Mouse (Mus musculus) embryo, embryonic 10.5 days (tissue): ENCODE results near the gene Cap2.
A peak's percentile ranks its signal among the peaks of the same experiment; 100 is the strongest.

Experiments used
- DNase-seq: peaks from one replicate; pipeline ENCODE4 v3.0.0-alpha.2; 2015; ENCODE audit warnings: low spot score

The Cap2 gene

GRCm38 (mm10) chr13:46632796-46633195 is 131.1 kb downstream of the Cap2 start:
- no peak for DNase-seq

- DNase-seq: peak; percentile 79
Measured at GRCm38 (mm10) chr13:46633320-46634132, 131.9 kb downstream of the Cap2 start.

GRCm38 (mm10) chr13:46634133-46634488 is 132.5 kb downstream of the Cap2 start:
- peak; percentile 58 for DNase-seq

- DNase-seq: no peak
Measured at GRCm38 (mm10) chr13:46640608-46641468, 139.2 kb downstream of the Cap2 start.

GRCm38 (mm10) chr13:46642318-46642717 is 140.7 kb downstream of the Cap2 start:
- no peak for DNase-seq

GRCm38 (mm10) chr13:46644175-46644574 is 142.5 kb downstream of the Cap2 start:
- no peak for DNase-seq

- no peak for DNase-seq
Measured at GRCm38 (mm10) chr13:46645476-46645875, 143.8 kb downstream of the Cap2 start.

- DNase-seq: no peak
Measured at GRCm38 (mm10) chr13:46651853-46652252, 150.2 kb downstream of the Cap2 start.

GRCm38 (mm10) chr13:46652671-46653070 is 151.0 kb downstream of the Cap2 start:
- DNase-seq: no peak

- no peak for DNase-seq
Measured at GRCm38 (mm10) chr13:46653671-46654070, 152.0 kb downstream of the Cap2 start.

GRCm38 (mm10) chr13:46654566-46654965 is 152.9 kb downstream of the Cap2 start:
- no peak for DNase-seq

GRCm38 (mm10) chr13:46659211-46659610 is 157.6 kb downstream of the Cap2 start:
- no peak for DNase-seq

GRCm38 (mm10) chr13:46663461-46663964 is 161.9 kb downstream of the Cap2 start:
- peak; percentile 73 for DNase-seq

GRCm38 (mm10) chr13:46669048-46669619 is 167.5 kb downstream of the Cap2 start, which contains the start of gene Fam8a1:
Gene Fam8a1 (plus strand): TSS chr13:46669522.
- DNase-seq: peak; percentile 92

- peak; percentile 21 for DNase-seq
Measured at GRCm38 (mm10) chr13:46669620-46670271, 168.1 kb downstream of the Cap2 start.

GRCm38 (mm10) chr13:46670514-46670913 is 168.9 kb downstream of the Cap2 start:
- no peak for DNase-seq

- DNase-seq: no peak
Measured at GRCm38 (mm10) chr13:46674601-46675000, 173.0 kb downstream of the Cap2 start.

GRCm38 (mm10) chr13:46677721-46678120 is 176.1 kb downstream of the Cap2 start:
- DNase-seq: no peak

GRCm38 (mm10) chr13:46682921-46683320 is 181.3 kb downstream of the Cap2 start:
- no peak for DNase-seq

GRCm38 (mm10) chr13:46683370-46683769 is 181.7 kb downstream of the Cap2 start:
- DNase-seq: no peak

- DNase-seq: no peak
Measured at GRCm38 (mm10) chr13:46690559-46691241, 189.1 kb downstream of the Cap2 start.
